Mouse (Mus musculus) heart, adult 2 months (tissue): ENCODE measurements around the gene Tex35.

ENCODE experiments used
- CTCF ChIP-seq: fragments of 200-600 bp; IDR thresholded peaks from 2 replicates; pipeline ENCODE4 v1.8.1; 2022; ENCODE audit warnings: antibody characterized with exemption, mild to moderate bottlenecking, moderate library complexity
- EP300 ChIP-seq: fragments of 200-500 bp; IDR thresholded peaks from 2 replicates; pipeline ENCODE4 v1.6.1; 2011; ENCODE audit warnings: low read depth, low read length, control low read depth; ENCODE audit not compliant: insufficient read depth
- POLR2A ChIP-seq: fragments of 200-500 bp; IDR thresholded peaks from 2 replicates; pipeline ENCODE4 v1.6.1; 2011; ENCODE audit warnings: mild to moderate bottlenecking, low read depth, low read length, control low read depth; ENCODE audit not compliant: insufficient read depth

DNA sequence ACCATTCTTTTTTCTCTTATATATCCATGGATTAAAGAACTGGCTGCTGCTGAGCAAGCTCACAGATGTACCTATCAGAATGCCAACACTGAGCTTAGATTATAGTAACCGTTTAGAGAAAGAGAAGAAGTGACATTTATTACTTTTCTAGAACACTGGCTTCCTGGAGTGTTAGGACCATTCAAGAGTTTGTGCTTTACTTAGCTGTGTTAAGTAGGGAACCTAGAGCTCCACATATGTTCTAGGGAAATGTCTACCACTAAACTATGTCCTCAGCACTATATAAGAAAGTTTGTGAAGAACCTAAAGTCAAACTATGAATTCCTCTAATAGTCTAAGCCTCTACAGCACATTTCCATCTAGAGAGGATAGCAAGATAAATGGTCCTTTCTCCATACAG, 41.6 kb upstream of the Tex35 start:
- TF ChIP-seq CTCF = no peak
- TF ChIP-seq POLR2A = no peak
- no peak for TF ChIP-seq EP300
